Mouse (Mus musculus) kidney, postnatal 10 days (tissue): ENCODE results near the gene Me3.

ENCODE experiments used
- DNase-seq: peaks from one replicate; pipeline ENCODE4 v3.0.0; 2021; ENCODE audit warnings: mixed read lengths

The Me3 gene

GRCm38 (mm10) chr7:89667570-89667969 is 35.4 kb downstream of the Me3 start:
- DNase-seq = no peak

- peak; percentile 32 for DNase-seq
Observed at GRCm38 (mm10) chr7:89669461-89669860, 37.3 kb downstream of the Me3 start.

- DNase-seq = no peak
Observed at GRCm38 (mm10) chr7:89671104-89671831, 39.1 kb downstream of the Me3 start.

GRCm38 (mm10) chr7:89676176-89676575 is 44.0 kb downstream of the Me3 start:
- no peak for DNase-seq

GRCm38 (mm10) chr7:89677850-89678249 is 45.7 kb downstream of the Me3 start:
- DNase-seq = no peak

- no peak for DNase-seq
Observed at GRCm38 (mm10) chr7:89678719-89679118, 46.5 kb downstream of the Me3 start.

GRCm38 (mm10) chr7:89679139-89679538 is 46.9 kb downstream of the Me3 start:
- no peak for DNase-seq

GRCm38 (mm10) chr7:89679621-89680140 is 47.5 kb downstream of the Me3 start:
- no peak for DNase-seq

- no peak for DNase-seq
Observed at GRCm38 (mm10) chr7:89680891-89681290, 48.7 kb downstream of the Me3 start.

- no peak for DNase-seq
Observed at GRCm38 (mm10) chr7:89681666-89682470, 49.7 kb downstream of the Me3 start.

- peak; percentile 39 for DNase-seq
Observed at GRCm38 (mm10) chr7:89698186-89698585, 66.0 kb downstream of the Me3 start.

GRCm38 (mm10) chr7:89699668-89700350 is 67.6 kb downstream of the Me3 start:
- DNase-seq = peak; percentile 25

GRCm38 (mm10) chr7:89700511-89700910 is 68.3 kb downstream of the Me3 start:
- no peak for DNase-seq

- no peak for DNase-seq
Observed at GRCm38 (mm10) chr7:89710776-89711175, 78.6 kb downstream of the Me3 start.

- no peak for DNase-seq
Observed at GRCm38 (mm10) chr7:89713059-89713458, 80.9 kb downstream of the Me3 start.

GRCm38 (mm10) chr7:89716226-89716625 is 84.0 kb downstream of the Me3 start:
- DNase-seq = no peak

GRCm38 (mm10) chr7:89717521-89717920 is 85.3 kb downstream of the Me3 start:
- no peak for DNase-seq

GRCm38 (mm10) chr7:89718264-89718663 is 86.1 kb downstream of the Me3 start:
- DNase-seq = no peak

- DNase-seq = no peak
Observed at GRCm38 (mm10) chr7:89720256-89720655, 88.1 kb downstream of the Me3 start.

GRCm38 (mm10) chr7:89726712-89727111 is 94.5 kb downstream of the Me3 start:
- no peak for DNase-seq

- DNase-seq = no peak
Observed at GRCm38 (mm10) chr7:89727615-89728014, 95.4 kb downstream of the Me3 start.

GRCm38 (mm10) chr7:89728393-89728792 is 96.2 kb downstream of the Me3 start:
- no peak for DNase-seq

GRCm38 (mm10) chr7:89730514-89730913 is 98.3 kb downstream of the Me3 start:
- no peak for DNase-seq
